28 mouse cellular contexts compared by ENCODE assay signal in genomic region chr13:96538103-96538502, GRCm38 (mm10). TPM values are rescaled to one million over a fixed set of nuclear protein-coding genes. Genes with fewer than 3 reads are reported as not detected.
"Had no signal": no experiment of that assay in that cellular context is flagged by ENCODE, and none has a peak within 500 bp of the region (broad histone marks: within the 10 kb centered on the region; RNA-seq: fewer than 3 reads in every experiment).

No protein-coding gene starts in this region.

- H3K9ac ChIP-seq: liver, embryonic 13.5 days; liver, embryonic 15.5 days; liver, postnatal 0 days; lung, embryonic 15.5 days; midbrain, embryonic 13.5 days; midbrain, embryonic 15.5 days; neural tube, embryonic 13.5 days had no signal

- H3K27me3 ChIP-seq: liver, embryonic 13.5 days; liver, embryonic 15.5 days; lung, embryonic 15.5 days; megakaryocyte, embryonic 14.5 days; midbrain, embryonic 13.5 days; midbrain, embryonic 15.5 days; neural tube, embryonic 13.5 days had no signal

- H3K27ac ChIP-seq: liver, embryonic 13.5 days; liver, embryonic 15.5 days; lung, embryonic 15.5 days; macrophage; midbrain, embryonic 13.5 days; midbrain, embryonic 15.5 days; neural tube, embryonic 13.5 days had no signal

- DNase-seq: liver, embryonic 13.5 days; liver, postnatal 0 days; lung, adult 2 months; right cerebral cortex, adult 18-20 months; right cerebral cortex, postnatal 25 days; right cerebral cortex, postnatal 4 days; spleen, adult 18-20 months; thymus, adult 18-20 months; thymus, postnatal 14 days; thymus, postnatal 36 days had no signal

- H3K4me3 ChIP-seq: liver, embryonic 13.5 days; liver, embryonic 15.5 days; lung, embryonic 15.5 days; megakaryocyte, embryonic 14.5 days; midbrain, embryonic 13.5 days; midbrain, embryonic 15.5 days; neural tube, embryonic 13.5 days had no signal

- H3K4me2 ChIP-seq: liver, embryonic 11.5 days; liver, embryonic 13.5 days; liver, embryonic 15.5 days; lung, embryonic 15.5 days; midbrain, embryonic 11.5 days; midbrain, embryonic 13.5 days; midbrain, embryonic 15.5 days; neural tube, embryonic 13.5 days had no signal

- H3K36me3 ChIP-seq: liver, embryonic 13.5 days; liver, embryonic 15.5 days; lung, embryonic 15.5 days; midbrain, embryonic 13.5 days; midbrain, embryonic 15.5 days; neural tube, embryonic 13.5 days had no signal

- H3K9me3 ChIP-seq: liver, embryonic 13.5 days; liver, embryonic 15.5 days; lung, embryonic 15.5 days; megakaryocyte, embryonic 14.5 days; midbrain, embryonic 13.5 days; midbrain, embryonic 15.5 days; neural tube, embryonic 13.5 days had no signal

- ATAC-seq: liver, postnatal 0 days; midbrain, embryonic 13.5 days; midbrain, embryonic 15.5 days had no signal

RNA-seq across cellular contexts. Expression of gene Gm17622, which starts 47.6 kb away (rescaled TPM):
- total RNA-seq: megakaryocyte progenitor cell, adult 5-6 weeks; midbrain, postnatal 0 days; monocyte, adult 5-6 weeks; neutrophil, adult 5-6 weeks had no signal
- polyA plus RNA-seq: liver, embryonic 11.5 days; liver, embryonic 13.5 days; liver, embryonic 15.5 days; liver, postnatal 0 days; lung, adult 2 months; lung, embryonic 15.5 days; macrophage; midbrain, embryonic 11.5 days; midbrain, embryonic 13.5 days; midbrain, embryonic 15.5 days; midbrain, postnatal 0 days; neural tube, embryonic 11.5 days; neural tube, embryonic 13.5 days; small intestine, adult 2 months; stomach, embryonic 14.5 days; stomach, embryonic 16.5 days; thymus, postnatal 0 days had no signal
